15 mouse cellular contexts compared by ENCODE assay signal in genomic region chr10:22921035-22921965, GRCm38 (mm10).
A peak's percentile ranks its signal among the peaks of the same experiment; 100 is the strongest.
DNase-seq lines count a peak whose midpoint lies in the region; ATAC-seq and TF ChIP-seq lines count a peak whose summit lies in the region.
"Had no signal": no experiment of that assay in that cellular context is flagged by ENCODE, and none has a peak within 500 bp of the region (broad histone marks: within the 10 kb centered on the region; RNA-seq: fewer than 3 reads in every experiment).

No protein-coding gene starts in this region.

- H3K9ac ChIP-seq in heart, embryonic 11.5 days (ENCODE audit: low read depth, low read length), result no peak overlapping the region
- no peak overlapping the region for H3K9ac ChIP-seq in intestine, embryonic 14.5 days (ENCODE audit: low read length)
- H3K9ac ChIP-seq in intestine, postnatal 0 days (ENCODE audit: low read depth, low read length), result no peak overlapping the region
- no peak overlapping the region for H3K9ac ChIP-seq in lung, embryonic 15.5 days
- H3K9ac ChIP-seq: forebrain, embryonic 13.5 days had no signal

- WGBS in heart, embryonic 11.5 days (ENCODE audit: insufficient replicate concordance), result 59% methylated on average over 11 of the region's 11 CpGs
- 35% methylated on average over 11 of the region's 11 CpGs for WGBS in intestine, embryonic 14.5 days
- 54% methylated on average over 11 of the region's 11 CpGs for whole genome bisulfite sequencing in intestine, postnatal 0 days
- 56% methylated on average over 11 of the region's 11 CpGs for WGBS in lung, embryonic 15.5 days
- 62% methylated on average over 11 of the region's 11 CpGs for WGBS in lung, adult 2 months

- H3K4me1 ChIP-seq in heart, embryonic 11.5 days (ENCODE audit: control insufficient read depth, insufficient read depth, low read length), result no peaks in the 10 kb centered on the region
- H3K4me1 ChIP-seq in intestine, embryonic 14.5 days (replicated peaks; ENCODE audit: control insufficient read depth, insufficient read depth, low read length), result peaks cover 26% of the 10 kb centered on the region
- H3K4me1 ChIP-seq in intestine, postnatal 0 days (replicated peaks; ENCODE audit: control insufficient read depth, insufficient read depth, low read length), result no peaks in the 10 kb centered on the region
- H3K4me1 ChIP-seq in lung, embryonic 15.5 days, result peaks cover 12% of the 10 kb centered on the region
- no peaks in the 10 kb centered on the region; the same call in 1 of the 2 replicates for H3K4me1 ChIP-seq in lung, adult 2 months (ENCODE audit: control insufficient read depth, insufficient read depth, low read length)
- H3K4me1 ChIP-seq: forebrain, embryonic 13.5 days had no signal

- no peak for DNase-seq in heart, adult 8-10 months (ENCODE audit: low spot score)
- no peak for DNase-seq in intestine, embryonic 14.5 days (ENCODE audit: low spot score)
- DNase-seq in lung, adult 2 months, result no peak
- DNase-seq in hindlimb bud, embryonic 11.5 days (ENCODE audit: extremely low spot score, low read depth, low spot score), result peak; percentile 18
- DNase-seq: adrenal gland, postnatal 10 days; cerebellum, adult 9-11 months; lung, postnatal 14 days; right cerebral cortex, adult 18-20 months had no signal

- no peak overlapping the region for H3K4me2 ChIP-seq in heart, embryonic 11.5 days
- H3K4me2 ChIP-seq in intestine, embryonic 14.5 days (ENCODE audit: low read length), result no peak overlapping the region
- no peak overlapping the region for H3K4me2 ChIP-seq in intestine, postnatal 0 days (replicated peaks; ENCODE audit: low read depth)
- no peak overlapping the region for H3K4me2 ChIP-seq in lung, embryonic 15.5 days
- H3K4me2 ChIP-seq: forebrain, embryonic 13.5 days; liver, embryonic 11.5 days had no signal

- no peaks in the 10 kb centered on the region for H3K27me3 ChIP-seq in heart, embryonic 11.5 days (ENCODE audit: control insufficient read depth, insufficient read depth, low read length)
- H3K27me3 ChIP-seq in intestine, embryonic 14.5 days (replicated peaks; ENCODE audit: control insufficient read depth, insufficient read depth, low read length), result no peaks in the 10 kb centered on the region
- H3K27me3 ChIP-seq in intestine, postnatal 0 days (replicated peaks; ENCODE audit: control insufficient read depth, insufficient read depth, low read length), result no peaks in the 10 kb centered on the region
- no peaks in the 10 kb centered on the region for H3K27me3 ChIP-seq in lung, embryonic 15.5 days
- H3K27me3 ChIP-seq: forebrain, embryonic 13.5 days had no signal

- H3K36me3 ChIP-seq in heart, embryonic 11.5 days (ENCODE audit: control insufficient read depth, insufficient read depth, low read length), result no peaks in the 10 kb centered on the region
- no peaks in the 10 kb centered on the region for H3K36me3 ChIP-seq in intestine, embryonic 14.5 days (ENCODE audit: control insufficient read depth, insufficient read depth, low read length)
- no peaks in the 10 kb centered on the region for H3K36me3 ChIP-seq in intestine, postnatal 0 days (ENCODE audit: control insufficient read depth, insufficient read depth)
- H3K36me3 ChIP-seq in lung, embryonic 15.5 days, result no peaks in the 10 kb centered on the region

- H3K9me3 ChIP-seq in heart, embryonic 11.5 days (replicated peaks; ENCODE audit: control insufficient read depth, low read length), result no peaks in the 10 kb centered on the region
- H3K9me3 ChIP-seq in intestine, embryonic 14.5 days (ENCODE audit: control insufficient read depth, low read length), result no peaks in the 10 kb centered on the region
- H3K9me3 ChIP-seq in intestine, postnatal 0 days (ENCODE audit: control insufficient read depth), result no peaks in the 10 kb centered on the region
- no peaks in the 10 kb centered on the region for H3K9me3 ChIP-seq in lung, embryonic 15.5 days
- H3K9me3 ChIP-seq: forebrain, embryonic 13.5 days had no signal

- H3K27ac ChIP-seq in heart, embryonic 11.5 days (ENCODE audit: low read depth, low read length), result peak overlapping the region; percentile 29; the same call in 1 of the 2 replicates
- peak overlapping the region; percentile 67; the same call in 1 of the 2 replicates for H3K27ac ChIP-seq in intestine, embryonic 14.5 days (ENCODE audit: low read depth)
- no peak overlapping the region for H3K27ac ChIP-seq in intestine, postnatal 0 days (ENCODE audit: low read depth, low read length)
- H3K27ac ChIP-seq in lung, embryonic 15.5 days, result peak overlapping the region; percentile 72
- H3K27ac ChIP-seq: forebrain, embryonic 13.5 days had no signal

- TF ChIP-seq CTCF in intestine, postnatal 0 days (IDR thresholded peaks at IDR 0.05; ENCODE audit: low read depth), result no peak
- no peak for TF ChIP-seq CTCF in lung, adult 2 months (IDR thresholded peaks at IDR 0.05; ENCODE audit: insufficient read depth, low read length)

- no peak for ATAC-seq in heart, embryonic 11.5 days (replicated peaks; ENCODE audit: insufficient number of reproducible peaks, low FRiP score, low TSS enrichment)
- ATAC-seq in intestine, embryonic 14.5 days (replicated peaks; ENCODE audit: low FRiP score, low TSS enrichment, low read depth), result 0 out of 2 replicates have a peak, but pooled peaks have one; percentile 26
- ATAC-seq in intestine, postnatal 0 days, result no peak
- ATAC-seq in lung, embryonic 15.5 days (ENCODE audit: borderline replicate concordance, extremely low read depth, low FRiP score, low TSS enrichment), result no peak
- ATAC-seq in erythroid progenitor cell, adult 5-6 weeks (replicated peaks; ENCODE audit: low FRiP score, poor library complexity, severe bottlenecking), result no peak
- ATAC-seq: forebrain, embryonic 13.5 days; Patski had no signal

- no peak for TF ChIP-seq POLR2A in lung, adult 2 months (IDR thresholded peaks at IDR 0.05; ENCODE audit: borderline replicate concordance, extremely low read depth, low read depth, low read length)

- H3K4me3 ChIP-seq in heart, embryonic 11.5 days (ENCODE audit: low read depth, low read length), result no peak overlapping the region
- H3K4me3 ChIP-seq in intestine, embryonic 14.5 days (ENCODE audit: low read depth, low read length), result no peak overlapping the region
- H3K4me3 ChIP-seq in intestine, postnatal 0 days (ENCODE audit: low read depth, low read length), result no peak overlapping the region
- H3K4me3 ChIP-seq in lung, embryonic 15.5 days, result no peak overlapping the region
- no peak overlapping the region for H3K4me3 ChIP-seq in lung, adult 2 months (replicated peaks; ENCODE audit: extremely low read depth, low read depth, low read length)
- H3K4me3 ChIP-seq: forebrain, embryonic 13.5 days had no signal
